Mouse (Mus musculus): ENCODE measurements around the gene Tom1l2. TPM values are rescaled to one million over a fixed set of nuclear protein-coding genes. Genes with fewer than 3 reads are reported as not detected.

Gene Tom1l2
- total and polyA plus RNA-seq, 3 experiments, result 4.8 to 10.4 (median 10.4) TPM

GRCm38 (mm10) chr11:60246077-60246476 is 106.6 kb downstream of the Tom1l2 start:
- Histone ChIP-seq H3K27me3 (replicated peaks) (no peaks in the 10 kb centered on the region), H3K4me2 (ENCODE audit: insufficient read depth, low read depth, poor library complexity, severe bottlenecking) (no peak overlapping the region), H3K9me3 (replicated peaks; ENCODE audit: low read length) (no peaks in the 10 kb centered on the region), H3K4me1 (ENCODE audit: control insufficient read depth in 1 of 2, insufficient read depth in 2 of 2) (peaks cover 0 to 7% of the 10 kb centered on the region in 2 experiments; a peak in 1 of 4 replicates), H3K9ac (ENCODE audit: insufficient read depth, low read depth) (no peak overlapping the region), H3K36me3 (replicated peaks in 1 of 2; ENCODE audit: control insufficient read depth in 1 of 2, insufficient read depth in 1 of 2, low read length in 1 of 2) (peaks cover 12 to 40% of the 10 kb centered on the region in 2 experiments), H3K4me3 (replicated peaks in 1 of 3; ENCODE audit: low read depth in 2 of 3, low read length in 2 of 3, poor library complexity in 1 of 3) (no peak overlapping the region), H3K79me2 (replicated peaks; ENCODE audit: control insufficient read depth, extremely low read depth, insufficient read depth, poor library complexity, severe bottlenecking) (no peaks in the 10 kb centered on the region), H3K27ac (ENCODE audit: insufficient read depth, low read depth) (no peak overlapping the region)
- no peak for DNase-seq (ENCODE audit: extremely low read depth)
- in situ Hi-C loops (cut with MboI; ENCODE audit: low pct_ligation_motif_present, low pct_unique_long_range_greater_than_20kb, low sequenced_read_pairs) (no loop called here), dilution Hi-C loops (cut with MboI; ENCODE audit: extremely low pct_ligation_motif_present, extremely low pct_unique_long_range_greater_than_20kb, low sequenced_read_pairs) (no loop called here)
- no peak for TF ChIP-seq RAD21 (IDR thresholded peaks at IDR 0.05; ENCODE audit: low read depth, low read length)
- TF ChIP-seq NELFE (IDR thresholded peaks at IDR 0.05; ENCODE audit: low read depth, low read length), result no peak
- no peak for TF ChIP-seq HCFC1 (IDR thresholded peaks at IDR 0.05; ENCODE audit: low read depth, low read length)
- no peak for TF ChIP-seq MXI1 (IDR thresholded peaks at IDR 0.05; ENCODE audit: low read depth, low read length)
- TF ChIP-seq MAFK (IDR thresholded peaks at IDR 0.05; ENCODE audit: insufficient replicate concordance, low read length), result no peak
- TF ChIP-seq JUND (conservative IDR thresholded peaks at IDR 0.05; ENCODE audit: low read depth, low read length), result no peak

GRCm38 (mm10) chr11:60244503-60245143 is 108.1 kb downstream of the Tom1l2 start:
- no peak overlapping the region for H3K4me2 ChIP-seq (ENCODE audit: insufficient read depth, low read depth, poor library complexity, severe bottlenecking)
- H3K4me1 ChIP-seq (ENCODE audit: control insufficient read depth in 1 of 2, insufficient read depth in 2 of 2), result peaks cover 0 to 8% of the 10 kb centered on the region in 2 experiments; a peak in 1 of 4 replicates
- no peak overlapping the region for H3K27ac ChIP-seq (ENCODE audit: insufficient read depth, low read depth)
- H3K36me3 ChIP-seq (replicated peaks in 1 of 2; ENCODE audit: control insufficient read depth in 1 of 2, insufficient read depth in 1 of 2, low read length in 1 of 2), result peaks cover 16 to 49% of the 10 kb centered on the region in 2 experiments
- no peaks in the 10 kb centered on the region for H3K27me3 ChIP-seq (replicated peaks)
- dilution Hi-C loops (cut with MboI; ENCODE audit: extremely low pct_ligation_motif_present, extremely low pct_unique_long_range_greater_than_20kb, low sequenced_read_pairs), result no loop called here
- DNase-seq (ENCODE audit: extremely low read depth), result no peak
- no peak for TF ChIP-seq ZKSCAN1 (IDR thresholded peaks at IDR 0.05; ENCODE audit: borderline replicate concordance, low read depth, low read length)
- no peak for TF ChIP-seq PAX5 (IDR thresholded peaks at IDR 0.05; ENCODE audit: low read length)
- TF ChIP-seq CHD2 (IDR thresholded peaks at IDR 0.05; ENCODE audit: low read length), result no peak
- TF ChIP-seq KAT2A (IDR thresholded peaks at IDR 0.05; ENCODE audit: insufficient replicate concordance, low read length), result no peak
- TF ChIP-seq TBP (conservative IDR thresholded peaks at IDR 0.05; ENCODE audit: low read depth, low read length), result no peak
- no peak for TF ChIP-seq USF2 (conservative IDR thresholded peaks at IDR 0.05; ENCODE audit: low read depth, low read length)
- no peak for TF ChIP-seq SMC3 (IDR thresholded peaks at IDR 0.05; ENCODE audit: low read depth, low read length)
- no peak for TF ChIP-seq POLR2AphosphoS2 (IDR thresholded peaks at IDR 0.05; ENCODE audit: low read depth, low read length)
- TF ChIP-seq MAFK (IDR thresholded peaks at IDR 0.05; ENCODE audit: insufficient replicate concordance, low read length), result no peak
- no peak for TF ChIP-seq ZNF384 (IDR thresholded peaks at IDR 0.05; ENCODE audit: low read depth, low read length)
- no peak for TF ChIP-seq MXI1 (IDR thresholded peaks at IDR 0.05; ENCODE audit: low read depth, low read length)
- no peak for TF ChIP-seq BHLHE40 (IDR thresholded peaks at IDR 0.05; ENCODE audit: low read depth, low read length)
- TF ChIP-seq JUND (conservative IDR thresholded peaks at IDR 0.05; ENCODE audit: low read depth, low read length), result no peak
- TF ChIP-seq MAZ (IDR thresholded peaks at IDR 0.05; ENCODE audit: low read depth, low read length), result no peak
- TF ChIP-seq UBTF (IDR thresholded peaks at IDR 0.05; ENCODE audit: low read depth, low read length), result no peak
- in situ Hi-C loops (cut with MboI; ENCODE audit: low pct_ligation_motif_present, low pct_unique_long_range_greater_than_20kb, low sequenced_read_pairs), result no loop called here
- H3K9ac ChIP-seq (ENCODE audit: insufficient read depth, low read depth), result no peak overlapping the region
- H3K79me2 ChIP-seq (replicated peaks; ENCODE audit: control insufficient read depth, extremely low read depth, insufficient read depth, poor library complexity, severe bottlenecking), result no peaks in the 10 kb centered on the region
- no peaks in the 10 kb centered on the region for H3K9me3 ChIP-seq (replicated peaks; ENCODE audit: low read length)
- H3K4me3 ChIP-seq (replicated peaks in 1 of 3; ENCODE audit: low read depth in 2 of 3, low read length in 2 of 3, poor library complexity in 1 of 3), result no peak overlapping the region
